ENCODE assay signal across 17 mouse cellular contexts in the genomic region with DNA sequence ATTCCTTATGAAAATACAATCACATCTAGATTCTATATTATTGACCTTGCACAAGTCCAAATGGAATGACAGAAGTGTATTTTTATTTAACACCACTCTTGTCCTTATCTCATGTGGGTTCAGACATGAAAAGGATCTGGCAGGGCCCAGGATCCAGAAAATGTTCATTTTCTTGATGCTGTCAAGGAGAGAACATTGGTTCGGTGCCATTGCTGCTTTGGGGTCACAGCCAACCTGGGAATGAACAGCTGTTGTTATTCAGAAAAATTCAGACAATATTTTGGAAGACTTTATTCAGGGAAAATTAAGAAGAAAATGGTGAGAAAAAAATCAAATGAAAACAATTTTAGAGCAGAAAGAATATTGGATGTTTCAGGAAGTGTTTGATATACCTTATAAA.
DNase-seq lines count a peak whose midpoint lies in the region.
"Had no signal": no experiment of that assay in that cellular context is flagged by ENCODE, and none has a peak within 500 bp of the region (broad histone marks: within the 10 kb centered on the region; RNA-seq: fewer than 3 reads in every experiment).

No protein-coding gene starts in this region.

- peak; percentile 79 to 84 for DNase-seq in cerebellum, postnatal 10 days
- DNase-seq in cerebellum, adult 9-11 months, result no peak
- DNase-seq in heart, adult 8-10 months (ENCODE audit: low spot score), result peak; percentile 6
- DNase-seq in heart, adult 11 months, result no peak
- DNase-seq in layer of hippocampus, adult 11-12 months (ENCODE audit: low spot score), result peak; percentile 6
- no peak for DNase-seq in layer of hippocampus, adult 8-10 months (ENCODE audit: low spot score in 2 of 2)
- DNase-seq in brain, adult 2 months (ENCODE audit: low read depth, low spot score), result peak; percentile 12
- no peak for DNase-seq in lung, postnatal 4 days
- DNase-seq: adrenal gland, adult 2 months; adrenal gland, postnatal 36 days; cerebellum, adult 11 months; cerebellum, adult 9-10 months; forebrain, postnatal 0 days; kidney, adult 11 months; kidney, postnatal 14 days; thymus, adult 2 months; thymus, postnatal 36 days had no signal

Comparison
In these comparisons a context has a peak if more than half of its experiments do, and no peak if none do; other contexts are left out.
1. DNase-seq: peak in cerebellum, postnatal 10 days (2 of 2), heart, adult 8-10 months (single experiment), layer of hippocampus, adult 11-12 months (single experiment) and brain, adult 2 months (single experiment); none in cerebellum, adult 9-11 months (single experiment), heart, adult 11 months (single experiment), layer of hippocampus, adult 8-10 months (0 of 2) and lung, postnatal 4 days (0 of 2).